Mouse (Mus musculus): ENCODE results near the gene Cntnap2.

The Cntnap2 gene

DNA sequence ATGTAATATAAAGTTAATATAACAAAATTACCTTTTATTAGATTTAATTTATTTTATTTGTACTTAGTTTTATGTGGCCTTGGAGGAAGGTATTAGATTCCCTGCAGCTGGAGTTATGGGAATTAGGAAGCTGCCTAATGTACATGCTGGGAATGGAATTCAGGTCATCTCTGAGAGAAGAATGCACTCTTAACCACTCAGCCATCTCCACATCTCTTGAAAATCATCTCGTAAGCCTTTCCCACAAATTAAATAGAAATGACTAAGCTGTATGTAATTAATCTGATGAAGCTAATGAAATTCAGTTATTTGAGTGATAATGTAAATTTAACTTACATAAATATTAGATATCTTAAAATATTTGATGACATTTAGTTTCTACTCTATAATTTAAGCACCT, 826.3 kb downstream of the Cntnap2 start:
- in situ Hi-C loops (cut with MboI; ENCODE audit: unreplicated experiment in 2 of 2) = no loop called here

DNA sequence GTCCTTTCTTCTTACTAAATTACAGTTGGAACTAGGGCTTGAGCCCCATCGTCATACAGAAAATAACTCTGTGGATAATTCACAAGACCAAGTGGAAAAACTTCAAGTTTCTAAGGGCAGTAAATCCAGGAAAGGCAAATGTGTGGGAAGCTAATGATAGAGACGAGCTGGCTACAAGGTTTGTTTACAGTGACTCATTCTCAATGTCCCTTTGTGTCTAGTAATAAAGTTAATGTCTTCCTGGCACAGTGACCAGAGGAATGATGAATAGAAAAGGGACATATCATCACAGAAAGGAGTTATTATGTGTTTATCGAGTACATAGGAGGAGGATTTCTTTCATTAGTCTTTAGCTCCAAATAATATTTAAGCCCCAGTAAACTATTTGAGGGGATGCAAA, 828.7 kb downstream of the Cntnap2 start:
- in situ Hi-C loops (cut with MboI; ENCODE audit: unreplicated experiment in 2 of 2) = no loop called here

DNA sequence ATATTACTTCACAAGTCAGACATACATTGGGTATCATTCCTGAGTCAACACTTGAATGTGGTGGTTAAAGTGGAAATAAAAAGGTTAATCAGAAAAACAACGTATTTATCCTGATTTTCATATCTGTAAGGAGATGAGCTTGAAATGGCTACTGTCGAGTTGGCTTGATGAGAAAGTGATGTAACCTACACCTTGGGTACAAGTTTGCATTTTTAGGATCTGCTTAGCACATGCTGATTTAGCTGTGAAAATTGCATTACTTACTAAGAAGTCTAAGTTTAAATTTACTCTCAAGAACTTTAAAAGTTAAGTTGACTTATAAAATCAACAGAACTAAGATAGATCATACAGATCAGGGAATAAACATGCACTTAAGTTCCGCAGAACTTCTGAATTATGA, 879.1 kb downstream of the Cntnap2 start:
- in situ Hi-C loops (cut with MboI; ENCODE audit: unreplicated experiment in 2 of 2) = no loop called here

DNA sequence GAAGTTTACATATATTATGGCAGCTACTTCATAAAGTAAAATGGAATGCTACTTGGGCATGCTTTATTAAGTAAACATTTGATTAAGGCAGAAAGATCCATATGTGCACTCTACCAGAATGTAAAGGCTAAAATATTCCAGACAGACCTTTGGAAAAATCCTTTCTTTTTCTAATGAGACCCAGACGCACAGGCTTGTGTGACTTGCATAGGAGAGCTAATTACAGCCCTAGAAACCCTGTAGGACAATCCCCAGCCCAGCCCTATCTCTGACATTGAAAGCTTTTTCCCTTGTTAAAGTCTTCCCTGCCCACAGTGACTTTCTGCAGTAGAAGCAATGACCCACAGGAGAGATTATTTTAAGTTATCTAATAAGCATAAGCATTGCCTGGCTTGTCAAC, 879.6 kb downstream of the Cntnap2 start:
- in situ Hi-C loops (cut with MboI; ENCODE audit: unreplicated experiment in 2 of 2) = no loop called here

DNA sequence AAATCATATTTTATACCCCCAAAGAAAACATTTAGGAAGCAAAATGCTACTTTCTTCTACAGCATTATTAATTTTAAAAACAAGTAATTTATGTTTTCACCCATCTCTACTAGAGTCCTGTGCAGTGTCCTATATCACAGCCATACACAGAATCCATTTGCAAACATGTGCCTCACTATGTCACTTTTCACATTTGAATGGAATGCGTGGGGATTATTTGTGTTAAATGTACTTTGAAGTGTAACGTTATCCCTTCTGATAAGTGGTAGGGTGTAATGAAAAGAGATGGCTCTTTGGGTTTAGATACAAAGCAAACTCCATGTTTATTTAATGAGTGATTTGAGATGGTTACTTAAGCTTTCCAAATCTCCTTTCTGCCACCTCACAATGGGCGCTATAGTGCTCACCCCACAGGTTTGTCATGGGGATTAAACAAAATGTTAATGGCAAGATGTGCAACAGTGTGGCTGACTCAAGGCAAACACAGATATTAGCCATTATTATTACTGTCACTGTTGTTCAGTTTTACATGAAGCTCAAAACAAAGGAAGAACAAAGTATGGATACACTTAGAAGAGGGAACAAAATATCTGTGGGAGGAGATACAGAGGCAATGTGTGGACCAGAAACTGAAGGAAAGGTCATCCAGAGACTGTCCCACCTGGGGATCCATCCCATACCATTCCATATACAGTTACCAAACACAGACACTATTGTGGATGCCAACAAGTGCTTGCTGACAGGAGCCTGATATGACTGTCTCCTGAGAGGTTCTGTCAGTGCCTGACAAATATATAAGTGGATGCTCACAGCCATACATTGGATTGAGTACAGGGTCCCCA, 886.2 kb downstream of the Cntnap2 start:
- in situ Hi-C loops (cut with MboI; ENCODE audit: unreplicated experiment in 2 of 2) = no loop called here

DNA sequence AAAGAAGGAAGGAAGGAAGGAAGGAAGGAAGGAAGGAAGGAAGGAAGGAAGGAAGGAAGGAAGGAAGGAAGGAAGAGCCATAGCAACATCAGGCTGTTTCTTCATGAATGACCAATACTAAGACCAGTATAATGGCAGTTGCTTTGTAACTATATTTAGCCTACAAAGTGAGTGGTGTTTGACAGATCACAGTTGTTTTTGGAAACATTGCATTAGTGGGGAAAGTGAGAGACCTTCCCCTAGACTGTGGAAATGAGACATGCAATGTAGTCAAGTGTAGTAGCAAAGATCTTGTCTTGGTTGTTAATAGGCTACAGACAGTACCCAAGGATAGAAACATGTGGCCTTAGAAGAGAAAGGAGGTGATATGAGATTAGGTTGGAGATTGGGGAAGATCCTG, 895.6 kb downstream of the Cntnap2 start:
- in situ Hi-C loops (cut with MboI; ENCODE audit: unreplicated experiment in 2 of 2) = no loop called here

DNA sequence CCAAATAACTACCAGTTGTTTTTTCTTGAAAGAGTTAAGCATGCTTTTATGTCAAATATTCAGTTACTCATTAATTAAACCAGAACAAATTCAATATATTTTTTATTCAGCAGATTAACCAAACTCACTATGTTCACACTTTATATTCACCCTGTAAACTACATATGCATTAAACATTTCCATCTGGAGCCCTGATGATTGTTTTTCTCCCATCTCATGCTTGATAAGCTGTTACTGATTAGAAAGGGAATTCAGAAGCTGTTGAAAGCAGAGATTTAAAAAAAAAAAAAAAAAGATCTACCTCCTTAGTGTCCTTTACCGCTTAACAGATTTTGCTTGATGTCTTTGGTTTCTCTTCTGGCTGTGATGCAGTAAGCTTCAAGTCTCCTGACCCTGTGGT, 905.3 kb downstream of the Cntnap2 start:
- in situ Hi-C loops (cut with MboI; ENCODE audit: unreplicated experiment in 2 of 2) = no loop called here

DNA sequence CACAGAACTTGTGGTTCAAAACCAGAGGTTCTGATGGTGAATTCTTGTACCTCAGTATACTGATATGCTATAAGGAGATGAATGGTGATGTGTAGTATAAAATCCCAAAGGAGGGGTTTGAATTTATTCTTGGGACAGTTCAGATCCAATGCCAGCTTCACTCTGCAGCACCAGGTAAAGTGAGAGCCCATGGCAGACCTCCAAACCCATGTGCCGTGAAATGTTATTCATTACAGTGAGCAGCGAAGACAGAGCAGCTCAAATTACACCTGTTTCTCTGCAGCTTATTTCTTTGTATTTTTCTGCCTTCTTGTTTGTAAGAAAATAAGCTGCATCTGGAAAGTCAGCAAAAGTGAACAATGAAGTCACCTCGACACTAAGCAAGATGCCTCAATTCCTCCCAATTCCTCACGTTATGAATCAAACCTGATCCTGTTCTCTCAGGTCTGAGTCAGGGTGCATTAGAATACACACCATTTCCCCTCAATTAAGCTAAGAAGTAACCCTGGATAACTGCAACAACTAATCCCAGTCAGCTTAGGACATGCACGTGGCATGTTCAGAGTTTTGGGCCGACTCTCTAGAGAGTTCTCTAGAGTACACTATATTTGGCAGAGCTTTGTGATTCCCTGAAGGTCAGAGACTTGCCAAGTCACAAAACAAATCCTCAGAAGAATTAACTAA, 915.5 kb downstream of the Cntnap2 start:
- in situ Hi-C loops (cut with MboI; ENCODE audit: unreplicated experiment in 2 of 2) = no loop called here

DNA sequence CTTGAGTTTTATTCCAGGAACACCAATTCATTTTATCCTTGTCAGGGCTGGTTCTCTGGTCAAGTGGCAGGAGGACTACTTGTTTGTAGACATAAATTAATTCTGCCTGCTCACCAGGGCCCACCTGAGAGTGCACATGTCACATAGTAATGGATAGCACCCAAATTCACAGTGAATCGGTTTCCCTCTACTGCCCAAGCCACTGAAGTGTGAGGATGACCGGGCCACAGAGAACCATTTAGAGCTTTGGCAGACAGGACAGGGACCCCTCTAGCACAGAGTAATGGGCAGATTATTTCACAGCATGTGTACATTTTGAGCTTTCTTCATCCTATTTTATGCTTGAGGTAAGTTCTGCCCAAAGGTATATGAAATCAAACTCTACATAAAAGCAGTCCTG, 920.0 kb downstream of the Cntnap2 start:
- in situ Hi-C loops (cut with MboI; ENCODE audit: unreplicated experiment in 2 of 2) = no loop called here

DNA sequence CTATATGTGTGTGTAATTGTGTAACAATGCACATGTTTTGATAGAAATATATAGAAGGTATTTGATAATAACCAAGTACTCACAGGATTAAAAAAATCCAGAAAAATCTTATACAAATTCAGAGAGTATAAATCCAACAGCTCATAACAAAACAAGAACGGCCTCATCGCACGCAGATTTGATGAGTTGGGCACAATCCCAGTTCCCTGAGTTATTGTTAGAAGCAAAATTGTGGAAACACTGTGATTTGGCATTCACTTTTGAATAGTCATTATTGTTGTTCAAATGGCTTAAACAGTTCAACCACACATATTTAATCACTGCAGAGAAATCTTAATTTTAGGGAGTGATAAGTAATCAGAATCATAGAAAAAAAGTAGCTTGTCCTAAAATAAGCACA, 928.9 kb downstream of the Cntnap2 start:
- in situ Hi-C loops (cut with MboI; ENCODE audit: unreplicated experiment in 2 of 2) = no loop called here

DNA sequence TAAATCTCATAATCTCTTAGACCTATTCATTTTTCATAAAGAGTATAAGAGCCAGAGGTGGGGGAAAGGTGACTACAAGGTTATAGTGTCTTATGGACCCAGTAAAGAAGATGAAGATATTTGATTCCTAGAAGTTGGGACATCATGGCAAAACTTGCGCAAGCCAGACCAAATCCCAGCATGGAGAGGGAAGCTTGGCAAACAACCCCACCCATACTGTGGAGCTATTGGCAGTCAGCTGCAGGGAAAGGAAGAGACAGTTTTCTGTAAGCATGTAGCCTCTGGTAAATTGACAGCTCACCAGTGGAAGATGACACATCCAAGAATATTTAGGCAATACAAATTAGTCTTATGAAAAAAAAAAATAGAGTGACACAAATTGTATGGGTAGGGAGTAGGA, 931.9 kb downstream of the Cntnap2 start:
- in situ Hi-C loops (cut with MboI; ENCODE audit: unreplicated experiment in 2 of 2) = no loop called here

DNA sequence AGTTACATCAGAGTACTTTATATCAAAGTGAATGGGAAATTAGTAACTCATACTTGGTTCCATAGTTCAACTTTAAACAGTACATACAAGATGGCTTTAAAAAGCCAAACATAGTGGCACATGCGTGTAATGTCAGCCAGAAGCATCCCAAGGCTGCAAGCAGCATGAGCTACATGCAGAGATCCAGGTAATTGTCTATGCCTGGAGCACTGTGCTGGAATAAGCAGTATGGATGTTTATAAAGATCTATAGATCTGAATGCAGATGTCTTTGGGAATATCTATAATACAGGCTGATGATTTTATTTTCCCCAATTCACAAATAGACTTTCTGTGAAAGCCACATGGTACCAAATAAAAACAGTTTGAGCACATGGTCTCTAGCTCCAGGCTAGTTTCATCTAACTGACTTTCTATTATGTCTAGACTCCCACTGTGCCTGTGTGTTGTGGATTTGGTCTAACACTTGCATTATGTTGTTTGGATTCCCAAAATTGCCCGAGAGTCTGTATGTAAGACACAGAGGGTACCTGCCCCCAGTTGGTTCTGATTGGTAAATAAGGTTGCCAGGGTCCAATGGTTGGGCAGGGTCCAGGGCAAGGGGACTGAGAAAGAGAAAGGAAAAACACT, 963.5 kb downstream of the Cntnap2 start:
- in situ Hi-C loops (cut with MboI; ENCODE audit: unreplicated experiment in 2 of 2) = no loop called here

DNA sequence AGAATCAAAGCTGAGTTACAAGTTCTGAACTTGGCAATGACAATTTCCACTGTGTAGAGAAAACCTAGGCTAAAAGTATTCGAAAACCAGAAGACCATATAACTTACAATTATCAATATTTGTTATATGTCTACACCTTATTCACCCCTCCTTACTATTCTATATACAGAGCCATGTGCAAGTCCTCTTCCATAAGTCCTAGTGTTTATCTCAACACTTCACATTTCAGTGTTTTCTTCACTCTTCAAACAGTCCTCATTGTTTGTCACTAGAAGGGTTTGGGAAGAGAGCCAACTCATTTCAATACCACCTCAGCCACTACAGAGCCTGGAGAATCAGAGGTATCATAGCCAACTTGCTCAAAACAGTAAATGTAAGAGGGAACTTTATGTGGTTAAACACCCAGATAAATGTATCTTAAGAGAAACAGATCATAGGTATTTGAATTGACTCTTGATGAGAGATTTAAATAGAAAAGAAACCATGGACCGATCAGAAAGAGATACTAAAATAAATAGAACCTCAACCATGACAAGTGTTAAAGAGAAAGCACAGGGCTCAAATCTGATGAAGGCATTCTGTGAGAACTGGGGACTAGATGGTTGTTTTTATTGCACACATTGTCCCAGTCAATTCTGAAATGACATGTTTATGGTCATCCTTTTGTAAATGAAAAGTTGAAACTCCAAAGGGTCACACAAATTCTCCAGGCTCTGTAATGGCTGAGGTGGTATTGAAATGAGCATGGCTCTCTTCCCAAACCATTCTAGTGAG, 972.9 kb downstream of the Cntnap2 start:
- in situ Hi-C loops (cut with MboI; ENCODE audit: unreplicated experiment in 2 of 2) = no loop called here

DNA sequence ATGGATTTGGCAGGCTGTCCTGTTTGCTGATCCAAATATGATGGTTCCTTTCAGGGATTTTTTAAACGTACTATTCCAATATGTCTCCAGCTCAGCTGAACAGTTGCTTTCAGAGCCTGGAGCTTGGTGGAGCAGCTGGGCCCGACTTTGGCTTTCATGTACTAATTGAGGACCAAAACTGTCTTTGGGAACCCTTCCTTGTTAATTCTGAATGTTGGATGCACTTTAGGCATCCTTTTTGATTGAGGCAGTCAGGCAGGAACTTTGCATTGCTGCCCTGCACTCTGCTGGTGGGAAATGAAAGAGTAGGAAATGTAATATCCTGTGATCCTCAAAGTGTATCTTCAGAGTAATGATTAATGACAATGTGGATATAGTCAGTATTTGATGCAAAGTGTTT, 974.0 kb downstream of the Cntnap2 start:
- in situ Hi-C loops (cut with MboI; ENCODE audit: unreplicated experiment in 2 of 2) = no loop called here

DNA sequence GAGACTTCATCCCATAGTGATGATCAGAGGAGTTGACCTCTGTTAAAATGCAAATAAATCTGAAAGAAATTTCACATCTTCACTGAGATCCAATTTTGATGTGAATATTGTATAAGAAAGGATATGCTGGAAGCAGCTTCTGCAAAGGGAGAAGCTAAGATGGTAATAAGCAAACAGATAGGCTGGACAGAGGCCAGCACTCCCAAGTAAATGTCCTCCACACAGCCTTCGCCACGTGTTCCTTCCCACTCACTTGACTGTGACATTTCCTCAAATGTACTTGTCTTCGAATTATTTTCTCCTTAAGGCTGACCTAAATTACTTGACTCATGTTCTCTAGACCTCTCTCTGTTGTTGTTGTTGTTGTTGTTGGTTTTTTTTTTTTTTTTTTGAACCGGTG, 981.5 kb downstream of the Cntnap2 start:
- in situ Hi-C loops (cut with MboI; ENCODE audit: unreplicated experiment in 2 of 2) = no loop called here

DNA sequence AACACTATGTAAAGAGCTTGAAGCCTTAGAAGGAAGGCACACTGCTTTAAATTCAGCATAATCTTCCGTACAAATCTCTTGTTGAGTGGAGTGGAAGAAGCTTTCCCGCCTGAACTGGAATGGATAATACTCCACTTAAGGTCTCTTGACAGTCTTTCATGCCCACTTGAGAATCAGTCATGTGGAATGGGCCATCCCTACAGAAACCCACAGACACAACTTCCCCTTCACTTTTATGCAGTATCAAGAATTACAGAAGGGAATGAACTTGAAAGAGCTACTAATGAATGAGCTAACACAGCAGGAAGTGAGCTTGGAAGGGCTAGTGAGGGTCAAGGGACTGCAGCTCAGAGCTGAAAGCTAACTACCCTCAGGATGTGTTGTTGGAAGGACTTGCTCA, 1021.1 kb downstream of the Cntnap2 start:
- in situ Hi-C loops (cut with MboI; ENCODE audit: unreplicated experiment in 2 of 2) = no loop called here

DNA sequence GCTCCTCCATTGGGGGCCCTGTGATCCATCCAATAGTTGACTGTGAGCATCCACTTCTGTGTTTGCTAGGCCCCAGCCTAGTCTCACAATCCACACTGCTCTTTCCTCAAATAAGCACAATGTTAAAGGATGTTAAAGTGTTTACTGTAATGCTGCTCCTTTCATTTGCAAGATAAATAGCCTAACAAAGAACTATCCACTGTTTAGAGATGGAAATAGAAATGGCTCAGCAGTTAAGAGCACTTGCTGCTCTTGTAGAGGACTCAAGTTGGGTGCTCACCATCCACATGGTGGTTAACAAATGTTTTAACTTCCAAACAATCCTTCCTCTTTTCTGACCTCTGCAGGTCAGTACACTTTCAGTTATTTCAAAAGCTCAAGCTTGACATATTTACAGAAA, 1022.3 kb downstream of the Cntnap2 start:
- in situ Hi-C loops (cut with MboI; ENCODE audit: unreplicated experiment in 2 of 2) = no loop called here

DNA sequence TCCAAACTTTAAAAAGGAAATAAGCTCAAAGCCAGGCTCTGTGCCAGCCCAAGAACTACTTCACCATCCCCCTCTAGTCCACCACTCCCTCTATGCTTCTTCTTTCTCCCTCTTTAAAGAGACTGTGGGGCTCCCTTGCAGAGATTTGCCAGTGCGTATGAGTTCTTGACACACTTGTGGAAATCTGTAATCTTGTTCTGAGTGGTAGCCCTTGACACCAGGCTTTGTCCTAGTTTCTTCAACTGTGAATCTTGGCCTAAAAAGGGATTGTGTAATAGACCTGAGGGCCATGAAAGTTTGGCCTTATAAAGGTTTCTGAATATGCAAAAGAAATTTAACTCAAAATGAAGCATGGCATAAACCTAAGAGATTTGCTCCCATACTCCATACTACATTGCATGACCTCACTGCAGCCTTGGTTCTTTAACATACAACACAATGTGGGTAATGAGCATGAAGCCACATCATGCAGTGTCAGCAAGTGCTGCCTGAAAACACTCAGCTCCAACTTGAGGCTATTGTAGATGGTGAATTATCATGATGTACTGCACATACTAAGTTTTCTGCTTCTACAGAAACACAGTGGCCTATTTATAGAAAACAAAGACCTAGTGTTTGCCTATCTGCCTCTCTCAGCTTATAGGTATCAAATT, 1084.2 kb downstream of the Cntnap2 start:
- in situ Hi-C loops (cut with MboI; ENCODE audit: unreplicated experiment in 2 of 2) = no loop called here

DNA sequence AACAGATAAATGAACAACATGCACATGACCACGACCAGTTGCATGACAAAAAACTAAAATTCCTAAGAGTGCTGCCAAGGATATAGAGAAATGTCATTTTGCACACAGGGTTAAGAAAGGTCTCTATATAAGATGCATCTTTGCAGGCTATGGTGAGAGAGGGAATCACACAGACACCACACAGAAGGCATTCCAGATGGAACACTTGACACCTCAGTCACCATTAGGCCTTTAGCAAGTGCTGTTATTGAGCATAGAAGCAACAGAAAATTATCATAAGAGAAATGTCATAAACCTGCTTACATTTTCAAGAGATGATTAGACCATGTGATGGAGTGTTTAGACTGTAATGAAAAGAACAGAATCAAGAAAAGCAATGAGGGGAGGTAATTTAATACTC, 1107.7 kb downstream of the Cntnap2 start:
- in situ Hi-C loops (cut with MboI; ENCODE audit: unreplicated experiment in 2 of 2) = no loop called here

DNA sequence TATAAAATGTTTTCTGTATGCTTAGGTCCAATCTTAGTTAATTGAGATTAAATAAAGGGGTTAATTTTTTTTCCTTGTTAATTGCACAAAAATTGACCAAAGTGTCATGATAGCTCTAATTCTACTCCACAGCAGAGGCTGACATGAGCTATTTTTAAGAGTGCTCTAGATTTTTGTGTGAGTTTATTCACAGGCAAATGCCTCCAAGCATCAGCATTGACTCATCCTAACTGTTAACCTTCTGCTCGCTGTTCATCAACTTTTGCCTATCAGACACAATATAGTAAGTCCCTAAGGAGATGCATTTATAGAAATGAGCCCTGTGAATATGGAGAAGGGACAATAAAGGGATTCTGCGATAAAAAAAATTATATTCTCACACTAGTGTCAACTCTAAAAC, 1138.1 kb downstream of the Cntnap2 start:
- in situ Hi-C loops (cut with MboI; ENCODE audit: unreplicated experiment in 2 of 2) = no loop called here

DNA sequence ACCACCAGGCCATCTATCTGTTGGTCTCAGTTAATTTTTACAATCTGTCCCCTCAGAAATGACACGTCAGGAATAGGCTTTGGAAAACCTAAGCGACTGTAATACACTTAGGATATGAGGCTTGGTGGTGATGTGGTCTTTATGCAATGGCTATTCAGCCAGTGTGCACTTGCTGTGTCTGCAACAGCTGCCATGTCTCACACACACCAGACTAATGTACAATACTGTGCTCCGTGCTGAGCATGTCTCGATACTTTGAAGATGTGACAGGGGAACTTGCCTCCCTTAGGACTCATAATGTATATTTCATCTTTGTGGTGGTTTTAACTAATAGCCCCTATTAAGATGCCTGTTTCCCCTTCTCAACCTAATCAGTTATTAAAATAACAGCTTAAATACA, 1142.7 kb downstream of the Cntnap2 start:
- in situ Hi-C loops (cut with MboI; ENCODE audit: unreplicated experiment in 2 of 2) = no loop called here
